Mouse (Mus musculus) MEL (cell line): ENCODE data around the gene Ppp1r14b.

Experiments used
- BHLHE40 ChIP-seq: IDR thresholded peaks from 2 replicates; pipeline ENCODE4 v1.6.1; 2012; ENCODE audit warnings: low read depth, mild to moderate bottlenecking, inconsistent platforms, low read length, improper control_type of control experiment, borderline replicate concordance
- CHD2 ChIP-seq: IDR thresholded peaks from 2 replicates; pipeline ENCODE4 v1.6.1; 2011; ENCODE audit warnings: low read length, improper control_type of control experiment
- CTCF ChIP-seq, 3 experiments: IDR thresholded peaks in 2 of 3; conservative IDR thresholded peaks in 1 of 3; 2 replicates each; pipeline ENCODE4 v1.5.1; 2011 to 2012; ENCODE audit warnings: low read length in 3 of 3, low read depth in 2 of 3, mild to moderate bottlenecking in 2 of 3, improper control_type of control experiment in 1 of 3, inconsistent platforms in 1 of 3, mixed read lengths in 1 of 3, moderate library complexity in 1 of 3; ENCODE audit not compliant: control insufficient read depth in 1 of 3, insufficient read depth in 1 of 3, poor library complexity in 1 of 3, severe bottlenecking in 1 of 3
- EP300 ChIP-seq, 2 experiments: IDR thresholded peaks; 2 replicates each; pipeline ENCODE4 v1.6.1; 2011; ENCODE audit warnings: improper control_type of control experiment in 2 of 2, low read length in 2 of 2, low read depth in 1 of 2, mild to moderate bottlenecking in 1 of 2
- ETS1 ChIP-seq: IDR thresholded peaks from 2 replicates; pipeline ENCODE4 v1.6.1; 2012; ENCODE audit warnings: low read depth, mild to moderate bottlenecking, inconsistent platforms, low read length, improper control_type of control experiment, moderate library complexity
- GATA1 ChIP-seq: IDR thresholded peaks from 2 replicates; pipeline ENCODE4 v1.6.1; 2011; ENCODE audit warnings: low read depth, low read length, improper control_type of control experiment
- MAFK ChIP-seq: IDR thresholded peaks from 2 replicates; pipeline ENCODE4 v1.6.1; 2011; ENCODE audit warnings: low read depth, mild to moderate bottlenecking, low read length, improper control_type of control experiment, borderline replicate concordance
- MAX ChIP-seq: IDR thresholded peaks from 2 replicates; pipeline ENCODE4 v1.6.1; 2011; ENCODE audit warnings: low read length, improper control_type of control experiment
- MEF2A ChIP-seq: IDR thresholded peaks from 2 replicates; pipeline ENCODE4 v1.6.1; 2014; ENCODE audit warnings: low read depth, mild to moderate bottlenecking, inconsistent platforms, low read length, improper control_type of control experiment; ENCODE audit not compliant: poor library complexity, insufficient replicate concordance, severe bottlenecking; ENCODE audit errors: extremely low read depth
- MYC ChIP-seq: IDR thresholded peaks from 2 replicates; pipeline ENCODE4 v1.6.1; 2011; ENCODE audit warnings: low read depth, mild to moderate bottlenecking, low read length, improper control_type of control experiment, moderate library complexity
- POLR2A ChIP-seq, 2 experiments: IDR thresholded peaks; 2 replicates each; pipeline ENCODE4 v1.6.1; 2011 to 2012; ENCODE audit warnings: low read length in 2 of 2, mild to moderate bottlenecking in 2 of 2, control low read depth in 1 of 2, improper control_type of control experiment in 1 of 2, low read depth in 1 of 2, moderate library complexity in 1 of 2; ENCODE audit not compliant: control insufficient read depth in 1 of 2, insufficient read depth in 1 of 2, poor library complexity in 1 of 2
- POLR2AphosphoS5 ChIP-seq: IDR thresholded peaks from 2 replicates; pipeline ENCODE4 v1.6.1; 2012; ENCODE audit warnings: low read depth, borderline replicate concordance, mild to moderate bottlenecking, inconsistent platforms, low read length, moderate library complexity, mixed read lengths
- SIN3A ChIP-seq: IDR thresholded peaks from 2 replicates; pipeline ENCODE4 v1.6.1; 2012; ENCODE audit warnings: low read length, improper control_type of control experiment, inconsistent platforms
- ZNF384 ChIP-seq: IDR thresholded peaks from 2 replicates; pipeline ENCODE4 v1.6.1; 2012; ENCODE audit warnings: low read depth, mild to moderate bottlenecking, inconsistent platforms, low read length, improper control_type of control experiment

DNA sequence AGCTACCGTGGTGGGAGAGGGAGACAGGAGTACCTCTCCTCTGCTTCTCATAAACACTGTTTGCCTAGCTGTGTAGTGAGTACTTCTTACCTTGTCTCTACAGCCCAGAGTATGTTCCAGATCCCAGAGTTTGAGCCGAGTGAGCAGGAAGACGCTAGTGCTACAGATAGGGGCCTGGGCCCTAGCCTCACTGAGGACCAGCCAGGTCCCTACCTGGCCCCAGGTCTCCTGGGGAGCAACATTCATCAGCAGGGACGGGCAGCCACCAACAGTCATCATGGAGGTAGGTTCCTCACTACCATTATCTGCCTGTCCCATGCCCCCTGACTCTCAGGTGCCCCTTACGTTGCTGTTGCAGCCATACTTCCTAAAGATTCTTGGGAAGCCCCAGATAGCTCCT lies 32.0 kb upstream of the Ppp1r14b start:
- no peak for TF ChIP-seq CTCF (IDR thresholded peaks at IDR 0.05 in 2 of 3, conservative IDR thresholded peaks at IDR 0.05 in 1 of 3; ENCODE audit: control insufficient read depth in 1 of 3, insufficient read depth in 1 of 3, low read depth in 2 of 3, low read length in 3 of 3, poor library complexity in 1 of 3, severe bottlenecking in 1 of 3)
- TF ChIP-seq MAX, result no peak
- no peak for TF ChIP-seq POLR2A (IDR thresholded peaks at IDR 0.05; ENCODE audit: control insufficient read depth in 1 of 2, insufficient read depth in 1 of 2, low read depth in 1 of 2, low read length in 2 of 2, poor library complexity in 1 of 2)
- no peak for TF ChIP-seq EP300 (IDR thresholded peaks at IDR 0.05; ENCODE audit: low read depth in 1 of 2, low read length in 2 of 2)
- TF ChIP-seq ZNF384, result no peak
- no peak for TF ChIP-seq POLR2AphosphoS5
- no peak for TF ChIP-seq CHD2
- TF ChIP-seq MEF2A, result no peak
- TF ChIP-seq SIN3A, result no peak
- TF ChIP-seq ETS1, result no peak
- TF ChIP-seq MAFK, result no peak
- no peak for TF ChIP-seq MYC
- TF ChIP-seq GATA1, result no peak
- TF ChIP-seq BHLHE40, result no peak
